Mouse (Mus musculus) skeletal muscle tissue, adult 2 months (tissue): ENCODE measurements at regions not wholly inside any gene's neighbourhood (a gene's known extent, or its start where the extent isn't known, plus 50 kb on each side); places are given as distances from the start of the nearest gene placed in this dataset.

Experiments
- DNase-seq: peaks from one replicate; pipeline ENCODE4 v3.0.0-alpha.2; 2012; ENCODE audit warnings: low read depth, low spot score

- DNase-seq = no peak
Observed at GRCm38 (mm10) chr2:48620815-48621214, 193.1 kb upstream of the Acvr2a start.

DNA sequence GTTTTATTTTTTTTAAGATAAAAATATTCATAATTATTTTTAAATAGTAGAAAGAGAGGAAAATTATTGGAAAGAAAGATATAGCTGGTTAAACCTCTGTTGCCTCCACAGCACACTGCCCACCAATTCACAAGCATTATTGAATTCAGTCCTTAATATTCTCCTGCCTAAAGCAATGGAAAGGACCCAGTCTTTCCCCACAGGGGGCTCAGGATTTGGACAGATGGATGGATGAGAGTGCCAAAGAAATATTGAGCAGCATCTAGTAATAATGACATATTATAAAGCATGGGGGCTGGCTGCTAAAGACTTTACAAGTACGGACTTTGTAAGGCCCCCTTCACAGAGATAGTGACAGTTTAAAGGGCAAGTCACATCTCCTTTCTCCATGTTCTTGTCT, 191.6 kb upstream of the Acvr2a start:
- no peak for DNase-seq

DNA sequence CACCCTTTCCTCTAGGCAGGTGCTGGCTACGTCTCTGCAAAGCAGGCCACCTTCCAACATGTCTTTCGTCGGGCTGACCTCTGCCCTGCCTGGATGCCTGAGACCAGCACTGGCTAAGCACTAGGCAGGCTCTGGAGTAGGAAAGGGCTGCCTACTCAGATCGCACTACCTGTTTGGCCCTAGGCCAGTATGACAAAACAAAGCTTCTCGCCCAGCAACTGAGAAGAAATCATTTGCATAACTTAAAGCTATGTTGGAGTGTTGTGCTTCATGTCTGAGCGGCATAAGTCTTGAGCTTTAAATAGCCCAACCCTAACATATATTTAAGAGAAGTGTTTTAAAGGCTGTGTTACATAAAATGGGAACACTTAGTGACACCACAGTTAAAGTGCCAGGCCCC, 189.9 kb upstream of the Acvr2a start:
- DNase-seq = peak; percentile 9

- no peak for DNase-seq
Observed at GRCm38 (mm10) chr2:48624461-48624860, 189.4 kb upstream of the Acvr2a start.

DNA sequence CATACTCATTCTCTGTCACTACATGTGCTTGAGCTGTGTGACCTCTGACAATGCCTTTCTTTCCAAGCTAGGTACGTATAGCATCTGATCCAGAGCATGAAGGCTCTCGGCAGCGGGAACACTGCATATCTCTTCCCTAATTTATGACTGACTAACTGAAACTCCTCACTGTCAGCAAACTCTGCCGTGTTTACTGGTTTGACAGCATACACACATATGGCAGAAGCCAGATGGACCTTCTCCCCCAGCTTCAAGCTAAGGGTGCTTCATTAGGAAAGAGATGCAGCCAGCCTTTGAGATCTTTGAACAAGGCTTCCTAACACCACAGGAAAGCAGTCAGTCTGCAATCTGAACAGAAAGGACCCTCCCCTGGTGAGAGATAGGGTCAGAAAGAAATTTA, 186.9 kb upstream of the Acvr2a start:
- no peak for DNase-seq

DNA sequence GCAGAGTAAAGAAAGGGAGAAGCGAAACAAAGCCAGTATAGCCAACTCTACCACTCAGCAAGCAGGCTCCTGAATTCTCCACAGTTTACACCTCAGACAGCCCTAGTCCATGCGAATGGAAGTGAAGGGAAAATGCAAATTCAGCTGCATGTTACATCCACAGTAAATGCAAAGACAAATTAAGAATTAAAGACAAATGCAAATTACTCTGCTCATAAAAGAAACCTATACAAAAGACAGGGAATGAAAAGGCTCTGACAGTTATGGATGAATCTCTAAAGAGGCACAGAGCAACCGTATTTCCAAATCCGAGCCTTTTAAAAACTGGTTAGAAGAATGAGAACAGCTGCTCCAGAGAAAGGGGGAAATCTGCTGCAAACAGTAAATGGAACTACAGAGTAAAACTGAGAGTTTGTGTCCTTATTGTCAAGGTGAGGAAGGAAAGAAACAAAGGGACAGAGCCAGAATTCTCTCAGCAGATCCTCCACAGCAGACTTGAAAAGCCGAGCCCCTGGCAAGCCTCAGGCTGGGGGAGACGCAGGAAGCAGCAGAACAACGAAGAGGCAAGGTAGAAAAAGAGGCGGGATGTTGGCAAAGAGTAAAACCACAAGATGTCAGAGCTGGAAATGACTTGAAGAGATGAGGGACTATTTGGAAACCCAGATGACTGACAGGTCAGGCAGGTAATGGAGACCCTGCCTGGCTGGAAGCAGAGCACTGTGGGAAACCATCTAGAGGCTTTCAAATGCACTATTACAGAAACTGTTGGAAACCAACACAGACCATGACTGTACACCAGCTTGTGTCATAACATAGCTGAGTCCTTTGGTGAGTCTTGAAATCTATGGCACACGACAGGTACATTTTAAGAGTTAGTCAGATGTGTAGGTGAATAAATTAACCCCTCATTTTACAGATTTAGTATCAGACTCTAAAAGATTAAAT, 184.5 kb upstream of the Acvr2a start:
- DNase-seq = no peak

DNA sequence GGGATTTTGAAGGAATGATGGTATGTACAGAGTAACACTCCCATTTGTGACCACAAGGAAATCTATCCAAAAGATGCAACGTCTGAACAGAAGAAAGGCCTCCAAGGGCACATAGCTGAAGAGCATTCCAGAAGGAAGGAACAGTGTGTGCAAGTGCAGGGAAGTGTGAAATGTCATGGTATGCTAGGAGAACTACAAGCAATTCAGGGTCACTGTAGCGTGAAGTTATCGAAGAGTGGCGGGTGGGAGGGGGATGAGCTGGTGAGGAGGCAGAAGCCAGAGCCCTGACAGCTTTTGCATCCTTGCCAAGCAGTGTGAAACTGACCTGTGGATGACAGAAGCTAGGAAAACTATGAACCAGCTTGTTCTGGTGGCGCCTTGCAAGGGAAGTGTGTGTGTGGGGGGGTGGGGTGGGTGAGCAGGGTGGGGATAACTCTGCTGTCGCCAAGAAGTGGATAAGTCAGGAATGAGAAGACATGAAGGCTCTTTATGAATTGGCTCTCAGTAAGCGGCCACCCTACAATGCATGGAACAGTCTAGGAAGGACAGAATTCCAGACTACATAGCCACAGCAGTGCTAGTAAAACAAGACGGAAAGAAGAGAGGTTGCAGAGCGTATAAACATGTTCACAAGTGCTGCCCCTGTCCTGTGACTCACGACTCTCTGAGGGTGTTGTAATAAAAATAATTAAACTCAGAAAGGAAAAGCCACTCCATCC, 179.3 kb upstream of the Acvr2a start:
- DNase-seq = no peak

DNA sequence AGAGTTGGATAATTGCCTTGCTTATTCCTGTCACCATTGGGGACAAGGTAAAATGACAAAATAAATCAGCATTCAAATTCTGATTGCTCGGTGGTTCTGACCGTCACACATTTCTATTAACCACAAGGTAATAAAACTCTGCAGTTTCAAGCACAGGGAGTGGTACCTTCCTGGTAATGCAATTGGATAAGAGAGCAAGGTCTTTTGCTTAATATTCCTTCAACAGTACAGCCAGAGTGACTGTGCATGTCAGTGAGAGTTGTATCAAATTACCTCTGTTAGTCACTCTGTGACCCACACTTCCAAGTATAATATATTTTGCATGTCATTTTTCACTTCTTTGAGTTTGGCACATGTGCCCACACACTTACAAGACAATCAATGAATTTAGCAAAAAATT, 177.8 kb upstream of the Acvr2a start:
- no peak for DNase-seq

DNA sequence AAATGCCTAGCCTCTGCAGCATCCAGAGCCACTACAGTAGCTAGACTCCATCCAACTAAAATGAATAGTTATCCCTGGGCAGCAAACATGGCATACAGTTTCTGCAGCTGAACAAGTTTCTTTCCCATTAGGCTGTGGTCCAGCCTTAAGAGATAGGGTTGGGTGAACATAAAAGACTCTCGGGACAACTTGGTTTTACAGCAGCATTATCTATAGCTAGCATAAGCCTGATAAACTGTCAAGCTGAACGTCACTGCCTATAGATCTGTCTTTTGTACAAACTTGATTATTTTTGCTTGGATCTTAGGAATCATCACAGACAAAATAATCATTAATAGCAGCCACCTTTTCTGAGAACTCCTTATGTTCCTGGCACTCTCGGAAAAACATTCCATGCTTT, 169.8 kb upstream of the Acvr2a start:
- no peak for DNase-seq

DNA sequence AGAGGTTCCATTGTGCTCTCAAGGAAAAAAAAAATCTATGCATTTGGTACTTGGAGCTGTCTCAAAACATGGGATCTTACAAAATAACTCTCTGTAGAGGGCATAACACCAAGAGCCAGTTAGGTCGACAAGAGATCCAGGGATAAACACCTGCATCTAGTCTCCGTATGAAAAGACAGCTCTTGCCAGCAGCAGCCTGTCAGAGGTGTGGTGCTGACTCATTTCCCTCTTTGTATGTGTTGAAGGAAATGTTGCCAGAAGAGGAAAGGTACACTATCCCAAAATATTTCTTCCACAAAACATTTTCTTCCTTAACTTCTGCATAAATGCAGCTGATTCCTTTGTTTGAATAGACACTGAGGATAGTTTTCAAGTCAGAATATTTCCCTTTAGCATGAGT, 163.6 kb upstream of the Acvr2a start:
- no peak for DNase-seq

GRCm38 (mm10) chr2:48661222-48661621, 152.7 kb upstream of the Acvr2a start:
- no peak for DNase-seq

- DNase-seq = no peak
Observed at GRCm38 (mm10) chr2:48665103-48665502, 148.8 kb upstream of the Acvr2a start.

GRCm38 (mm10) chr2:48689098-48689497, 124.8 kb upstream of the Acvr2a start:
- no peak for DNase-seq

DNA sequence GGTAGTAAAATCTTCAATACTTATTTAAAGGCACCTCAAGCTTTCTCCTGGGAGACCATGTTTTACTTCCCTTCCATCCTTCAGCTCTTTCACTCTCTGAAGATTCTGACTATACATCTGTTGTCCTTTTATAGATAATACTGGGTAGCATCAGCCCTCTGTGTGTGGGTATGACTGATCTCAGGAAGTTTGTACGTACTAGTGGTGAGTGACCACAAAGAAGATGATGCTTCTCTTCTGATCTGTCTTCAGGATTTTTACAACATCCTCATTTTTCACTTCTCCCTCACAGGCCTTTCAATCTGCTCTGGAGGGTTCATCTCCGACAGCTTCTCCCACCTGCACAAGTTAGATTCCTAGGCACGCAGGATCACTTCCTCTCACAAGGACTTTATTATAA, 119.4 kb upstream of the Acvr2a start:
- DNase-seq = no peak

DNA sequence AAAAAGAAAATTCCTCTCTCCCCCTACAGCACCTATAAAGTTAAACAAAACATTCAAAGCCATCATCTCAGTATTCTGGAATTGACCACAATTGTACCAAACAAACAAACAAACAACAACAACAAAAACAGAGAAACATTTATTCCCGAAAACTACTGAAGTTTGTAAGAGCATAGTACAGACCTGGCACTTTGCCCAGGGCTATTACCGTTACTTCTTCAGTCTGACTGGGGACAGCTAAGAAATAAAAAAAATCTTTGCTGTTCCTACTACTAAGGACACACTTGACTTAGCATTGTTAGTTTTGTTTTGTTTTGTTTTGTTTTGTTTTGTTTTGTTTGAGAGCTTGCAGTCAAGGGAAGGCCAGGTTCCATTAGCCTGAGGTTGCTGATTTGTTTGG, 113.0 kb upstream of the Acvr2a start:
- DNase-seq = peak; percentile 8

- DNase-seq = no peak
Observed at GRCm38 (mm10) chr2:48705103-48705804, 108.7 kb upstream of the Acvr2a start.

- DNase-seq = no peak
Observed at GRCm38 (mm10) chr2:48705805-48706150, 108.1 kb upstream of the Acvr2a start.

GRCm38 (mm10) chr2:48706188-48706587, 107.7 kb upstream of the Acvr2a start:
- no peak for DNase-seq

- DNase-seq = no peak
Observed at GRCm38 (mm10) chr2:48716206-48716605, 97.7 kb upstream of the Acvr2a start.

DNA sequence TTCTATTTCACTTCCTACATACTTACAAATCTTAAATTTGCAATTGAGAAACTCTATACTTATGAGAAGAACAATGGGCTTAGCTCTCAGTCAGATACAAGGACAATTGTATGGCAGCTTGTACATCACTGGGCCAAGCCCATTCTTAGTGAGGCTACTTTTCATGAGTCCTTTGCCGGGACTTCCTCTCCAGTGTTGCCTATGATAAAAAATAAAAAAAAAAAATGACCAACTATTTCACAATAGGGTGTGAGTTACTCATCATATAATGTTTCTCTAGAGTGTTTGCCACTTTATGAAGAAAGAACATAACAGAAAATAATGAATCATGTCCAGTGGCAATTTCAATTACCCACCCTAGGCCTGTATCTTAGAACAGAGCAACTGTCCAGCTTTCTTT, 96.1 kb upstream of the Acvr2a start:
- no peak for DNase-seq

DNA sequence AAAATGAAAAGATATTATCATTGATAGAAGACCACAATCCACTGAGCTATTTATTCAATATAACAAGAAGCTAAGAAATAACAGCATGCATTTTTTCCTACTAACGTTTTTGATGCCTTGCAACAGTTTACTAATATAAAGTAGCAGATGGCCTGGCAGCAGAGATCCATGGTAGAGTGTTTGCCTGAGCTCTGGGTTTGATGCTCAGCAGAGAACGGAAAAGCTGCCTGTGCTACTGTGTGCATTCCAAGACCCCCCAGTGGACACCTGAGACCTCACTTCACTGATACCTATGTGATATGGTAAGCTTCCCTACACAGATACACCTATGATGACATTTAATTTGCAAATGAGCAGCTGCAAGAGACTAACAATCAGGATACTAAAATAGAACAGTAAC, 95.6 kb upstream of the Acvr2a start:
- DNase-seq = no peak

GRCm38 (mm10) chr2:48730780-48731179, 83.1 kb upstream of the Acvr2a start:
- no peak for DNase-seq
